Mouse (Mus musculus) megakaryocyte, adult 5-6 weeks (primary cell): ENCODE measurements around the gene Kalrn. TPM values are rescaled to one million over a fixed set of nuclear protein-coding genes. Genes with fewer than 3 reads are reported as not detected.

Experiments used
- ATAC-seq: 2 replicates; pipeline ENCODE4 v1.8.0; 2016; ENCODE audit warnings: mild to moderate bottlenecking, inconsistent platforms; ENCODE audit not compliant: poor library complexity, severe bottlenecking
- total RNA-seq, 2 experiments: library from RNA; stranded (forward) in 1 of 2; stranded (reverse) in 1 of 2; fragments of 153-499, 151-499 nt in 1 of 2; fragments of 221-1000, 200-1000 nt in 1 of 2; gene quantifications; 2 replicates each; pipeline versions ENCODE4 v1.2.3 to v1.2.4; 2015 to 2017

Kalrn gene
- total RNA-seq, 2 experiments from 2014 or later: 0.81 to 1.2 TPM

- ATAC-seq: no peak
Measured at GRCm38 (mm10) chr16:34508125-34508524, 65.2 kb downstream of the Kalrn start.

DNA sequence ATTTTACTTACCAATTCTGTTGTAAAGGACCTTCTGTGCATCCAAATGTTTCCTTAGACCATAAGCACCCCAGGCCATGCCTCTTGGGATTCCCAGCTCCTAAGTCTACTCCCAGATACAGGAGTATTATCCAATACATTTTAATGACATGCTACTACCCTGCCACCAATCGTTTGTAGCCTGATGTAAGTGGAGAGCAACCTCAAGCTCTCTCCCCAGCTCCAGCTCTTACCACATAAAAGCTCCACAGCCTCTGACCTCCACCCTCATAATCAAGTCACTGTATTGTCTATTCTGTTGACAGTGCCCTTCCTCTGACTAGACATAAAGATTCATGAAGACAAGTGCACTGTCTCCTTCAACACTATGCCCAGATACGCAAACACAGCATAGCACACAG, 67.3 kb downstream of the Kalrn start:
- no peak for ATAC-seq

DNA sequence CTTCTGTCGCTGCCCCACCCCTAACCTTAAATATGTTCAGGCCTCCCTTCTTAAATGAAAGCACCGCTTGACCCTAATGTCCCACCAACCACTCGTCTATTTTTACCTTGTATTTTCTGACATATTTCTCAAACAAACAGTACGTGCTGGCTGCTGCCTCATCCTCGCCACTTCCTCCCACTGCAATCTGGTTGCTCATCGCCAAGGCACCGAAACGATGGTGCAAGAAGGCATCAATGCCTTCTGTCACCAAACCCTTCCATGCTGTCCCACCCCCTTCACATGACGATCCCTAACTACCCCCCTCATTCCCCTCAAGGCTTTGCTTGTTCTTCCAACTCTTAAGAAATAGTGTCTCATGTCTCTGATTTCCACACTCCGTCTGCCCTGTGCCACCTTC, 69.1 kb downstream of the Kalrn start:
- ATAC-seq: 0 out of 2 replicates have a peak, but pooled peaks have one; percentile 18

DNA sequence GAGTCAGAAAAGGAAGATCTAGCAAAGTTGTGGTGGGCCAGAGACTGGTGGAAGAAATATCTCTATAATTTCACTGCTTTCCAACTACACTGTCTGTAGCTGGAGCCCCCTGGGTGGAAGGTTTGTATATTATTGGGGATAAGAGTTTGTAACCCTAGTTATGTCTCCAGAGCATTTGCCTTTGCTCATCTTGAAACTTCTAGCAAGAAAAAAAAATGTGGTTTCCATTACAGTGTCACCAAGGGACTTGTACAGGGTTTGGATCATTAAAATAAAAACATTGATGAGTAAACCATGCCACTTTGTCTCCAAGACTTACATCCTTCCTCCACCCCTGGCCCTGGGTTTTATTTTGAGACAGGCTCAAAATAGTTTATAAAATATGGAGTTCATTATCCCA, 71.2 kb downstream of the Kalrn start:
- ATAC-seq: no peak

DNA sequence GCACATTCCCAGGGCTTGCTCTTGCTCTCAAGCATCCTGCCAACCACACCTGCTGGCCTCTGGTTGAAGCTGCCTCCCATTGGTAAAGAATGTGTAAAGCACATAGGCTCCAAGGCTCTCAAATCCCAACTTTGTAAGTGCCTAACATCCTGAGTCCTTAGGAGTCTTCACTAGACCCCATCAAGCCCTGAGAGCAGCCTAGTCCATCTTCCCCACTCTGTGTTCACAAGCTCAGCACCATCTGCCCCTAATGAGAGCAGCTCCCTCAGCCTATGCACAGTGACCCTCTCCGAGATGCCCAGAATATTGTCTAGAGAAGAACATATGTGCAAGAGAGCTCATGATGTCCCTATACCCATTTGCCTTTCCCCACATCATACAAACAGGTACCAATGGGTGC, 78.6 kb downstream of the Kalrn start:
- ATAC-seq: no peak

- ATAC-seq: no peak
Measured at GRCm38 (mm10) chr16:34493914-34494313, 79.4 kb downstream of the Kalrn start.

DNA sequence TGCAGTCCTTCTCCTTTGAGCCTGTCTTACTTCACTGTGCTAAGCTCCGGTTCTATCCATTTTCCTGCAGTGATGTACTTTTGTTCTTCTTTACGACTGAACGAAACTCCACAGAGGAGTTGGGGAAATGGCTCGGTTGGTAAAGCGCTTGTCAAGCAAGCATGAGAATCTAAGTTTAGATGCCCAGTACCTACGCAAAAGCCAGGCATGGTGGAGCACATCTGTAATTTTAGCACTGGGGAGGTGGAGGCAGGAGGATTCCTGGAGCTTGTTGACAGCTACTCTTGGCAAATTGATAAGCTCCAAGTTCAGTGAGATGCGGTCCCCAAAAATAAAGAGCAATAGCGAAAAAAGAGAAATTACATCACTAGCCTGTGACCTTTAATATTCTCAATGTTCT, 82.1 kb downstream of the Kalrn start:
- ATAC-seq: no peak

- no peak for ATAC-seq
Measured at GRCm38 (mm10) chr16:34490506-34490905, 82.8 kb downstream of the Kalrn start.

DNA sequence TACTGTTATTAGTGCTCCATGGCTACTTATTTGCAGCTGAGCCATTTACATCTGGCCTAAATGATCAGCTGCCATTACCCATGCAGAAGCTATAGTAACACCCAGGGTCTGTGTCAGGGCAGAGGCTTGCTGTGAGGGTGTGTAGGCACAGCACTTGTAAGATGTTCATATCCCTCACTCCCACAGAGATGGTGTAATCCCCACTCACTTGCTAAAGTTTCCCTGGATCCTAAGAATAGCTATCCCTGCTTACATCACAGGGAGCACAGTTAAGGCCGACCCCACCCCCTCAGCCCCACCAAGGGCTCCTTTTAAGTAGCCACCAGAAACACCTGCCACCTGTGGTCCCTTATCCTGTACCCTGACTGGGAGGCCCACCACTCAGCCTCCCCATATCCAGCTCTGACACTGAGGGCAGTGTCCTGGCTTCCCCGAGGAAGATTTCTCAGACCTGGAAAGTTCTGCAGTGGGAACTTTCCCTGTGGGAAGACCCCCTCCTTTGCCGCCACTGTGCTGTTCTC, 83.5 kb downstream of the Kalrn start:
- ATAC-seq: no peak

GRCm38 (mm10) chr16:34487823-34488222, 85.5 kb downstream of the Kalrn start:
- ATAC-seq: no peak

DNA sequence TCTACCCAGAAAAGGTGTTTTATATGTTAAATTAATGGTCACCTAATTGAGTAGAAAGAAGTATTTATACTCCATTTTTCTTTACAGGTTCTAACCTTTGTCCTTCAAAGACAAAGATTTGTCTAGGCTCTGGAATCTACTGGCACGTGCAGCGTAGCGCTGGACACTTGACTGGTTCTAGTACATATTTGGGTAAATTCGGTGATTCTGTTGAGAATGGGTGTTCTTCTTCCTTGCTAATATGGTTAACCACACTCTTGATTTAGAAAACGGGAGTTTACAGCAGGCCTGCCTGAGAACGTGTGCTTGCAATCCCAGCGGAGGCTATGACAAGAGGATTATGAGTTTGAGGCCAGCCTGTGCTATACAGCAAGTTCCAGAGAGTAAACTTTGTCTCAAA, 86.1 kb downstream of the Kalrn start:
- no peak for ATAC-seq

- no peak for ATAC-seq
Measured at GRCm38 (mm10) chr16:34485483-34485882, 87.8 kb downstream of the Kalrn start.

GRCm38 (mm10) chr16:34484921-34485320, 88.4 kb downstream of the Kalrn start:
- no peak for ATAC-seq

DNA sequence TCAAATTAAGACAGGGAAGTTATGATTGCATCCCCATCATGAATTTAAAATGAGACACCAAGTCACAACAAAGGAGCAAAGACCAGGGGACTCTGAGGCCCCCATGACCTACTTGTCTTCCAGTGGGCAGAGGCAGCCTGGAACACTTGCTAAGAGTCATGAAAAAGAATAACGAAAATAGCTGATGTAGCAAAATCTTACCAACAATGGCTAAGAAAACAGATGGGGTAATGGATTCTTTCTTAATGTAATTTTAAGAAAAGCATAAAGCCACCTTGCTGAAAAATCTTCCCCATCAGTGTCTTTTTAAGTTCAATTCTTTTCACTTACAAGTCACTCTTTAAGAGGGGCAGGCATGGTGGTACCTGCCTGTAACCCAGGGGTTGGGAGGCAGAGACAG, 89.1 kb downstream of the Kalrn start:
- ATAC-seq: no peak

DNA sequence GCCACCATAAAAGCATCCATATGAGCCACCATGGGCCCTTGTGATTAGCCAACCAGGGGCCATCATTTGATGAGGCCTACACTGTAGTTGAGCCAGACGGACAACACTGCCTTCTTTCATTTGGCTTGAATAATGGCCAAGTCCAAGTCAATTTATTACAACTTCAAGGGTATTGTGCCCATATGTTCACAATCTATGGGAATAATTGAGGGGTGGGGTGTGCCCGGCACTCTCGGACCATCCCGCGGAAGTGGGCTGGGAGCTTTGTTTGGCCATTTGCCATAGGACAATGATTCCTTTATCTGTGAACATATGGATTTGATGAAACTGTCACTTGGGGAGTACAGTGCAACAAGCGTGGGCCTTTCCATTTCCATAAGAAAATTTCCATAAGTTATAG, 89.6 kb downstream of the Kalrn start:
- no peak for ATAC-seq

GRCm38 (mm10) chr16:34474741-34475140, 98.6 kb downstream of the Kalrn start:
- ATAC-seq: no peak

GRCm38 (mm10) chr16:34473891-34474290, 99.4 kb downstream of the Kalrn start:
- no peak for ATAC-seq

DNA sequence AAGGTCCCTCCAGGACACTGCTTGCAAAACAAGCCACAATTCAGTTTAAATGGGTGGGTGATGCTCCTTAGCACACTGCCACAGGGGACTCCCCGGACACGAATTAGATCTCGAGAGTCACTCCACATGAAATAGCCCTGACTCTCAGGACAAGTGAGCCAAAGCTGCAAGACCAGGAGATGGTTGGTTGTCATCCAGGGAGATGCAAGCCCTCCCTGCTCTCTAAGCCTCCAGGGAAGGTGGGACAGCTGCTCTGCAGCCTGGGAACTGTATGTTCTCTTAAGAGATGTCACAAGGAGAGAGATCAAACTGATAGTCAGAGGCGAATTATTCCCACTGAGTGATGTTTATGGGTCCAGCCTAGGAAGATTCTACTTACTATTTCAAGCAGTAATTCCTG, 101.9 kb downstream of the Kalrn start:
- no peak for ATAC-seq

DNA sequence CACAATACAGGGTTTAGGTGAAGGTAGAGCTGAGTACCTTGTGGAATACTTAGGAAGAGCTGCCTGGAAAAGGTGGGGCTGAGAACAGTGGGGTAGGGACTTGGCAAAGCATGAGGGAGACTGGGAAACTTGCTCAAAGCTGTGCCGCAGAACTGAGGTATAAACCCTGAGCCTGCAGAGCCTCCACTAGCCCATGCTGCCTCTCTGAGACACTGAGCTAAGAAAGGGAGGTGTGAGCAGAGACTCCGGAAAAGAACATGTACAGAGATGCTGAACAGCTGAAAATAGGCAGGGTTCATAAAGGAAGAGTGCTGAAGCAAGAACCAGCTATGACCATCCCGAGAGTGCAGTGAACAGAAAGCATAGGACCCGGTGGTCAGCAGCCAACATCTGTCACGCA, 103.0 kb downstream of the Kalrn start:
- no peak for ATAC-seq

GRCm38 (mm10) chr16:34469277-34469868, 104.0 kb downstream of the Kalrn start:
- ATAC-seq: no peak

GRCm38 (mm10) chr16:34466649-34467048, 106.7 kb downstream of the Kalrn start:
- ATAC-seq: no peak

GRCm38 (mm10) chr16:34456314-34456713, 117.0 kb downstream of the Kalrn start:
- no peak for ATAC-seq

DNA sequence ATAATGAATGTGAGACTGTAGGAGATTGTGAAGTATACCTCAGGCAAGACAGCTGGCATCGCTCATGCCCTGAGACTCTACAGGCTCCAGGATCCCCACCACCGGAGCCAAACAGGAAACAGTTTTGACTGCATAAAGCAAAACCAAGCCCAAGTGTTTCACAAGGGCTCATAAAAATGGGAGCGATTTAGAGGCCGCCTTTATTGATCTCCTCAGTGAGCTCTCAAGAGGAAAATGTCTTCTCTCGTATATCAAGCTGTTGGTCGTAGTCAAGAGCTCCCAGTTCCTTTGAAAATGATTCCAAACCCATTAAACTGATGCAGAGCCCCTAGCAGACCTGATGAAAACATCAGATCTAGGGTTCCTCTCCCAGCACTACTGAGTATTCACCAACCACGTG, 127.7 kb downstream of the Kalrn start:
- ATAC-seq: no peak
